Mouse (Mus musculus): ENCODE measurements around the gene Slc3a2.
A peak's percentile ranks its signal among the peaks of the same experiment; 100 is the strongest.

DNA sequence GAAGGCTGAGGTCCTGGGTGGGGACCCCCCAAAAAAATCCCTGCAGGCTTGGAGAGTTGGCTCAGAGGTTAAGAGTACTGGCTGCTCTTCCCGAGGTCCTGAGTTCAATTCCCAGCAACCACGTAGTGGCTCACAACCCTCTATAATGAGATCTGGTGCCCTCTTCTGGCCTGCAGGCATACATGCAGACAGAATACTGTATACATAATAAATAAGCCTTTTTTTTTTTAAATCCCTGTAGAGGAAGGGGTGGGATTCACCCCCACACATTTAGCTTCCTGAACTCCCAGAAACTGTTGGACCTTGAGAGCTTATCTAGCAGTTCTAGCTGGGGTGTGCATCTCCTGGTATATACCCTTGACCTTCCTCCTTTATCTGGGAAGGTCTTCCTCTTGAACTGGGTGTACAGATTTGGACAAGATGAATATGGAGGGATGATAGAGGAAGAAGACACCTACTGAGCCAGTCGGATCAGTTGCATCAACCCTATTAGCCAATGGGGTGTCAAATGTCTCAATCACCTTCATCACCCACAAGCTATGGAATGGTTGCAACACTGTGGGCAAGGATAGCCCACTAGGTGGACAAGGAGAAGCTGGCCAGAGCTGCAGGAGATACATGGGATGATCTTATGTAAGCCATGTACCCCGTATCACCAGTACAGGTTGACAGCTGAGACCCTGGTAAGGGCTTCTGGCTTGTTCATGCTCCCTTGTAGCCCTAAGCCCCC lies 41.4 kb downstream of the Slc3a2 start:
- TF ChIP-seq CTCF (conservative IDR thresholded peaks at IDR 0.05 in 1 of 2, IDR thresholded peaks at IDR 0.05 in 1 of 2; ENCODE audit: low read depth in 2 of 2, low read length in 2 of 2) (peak in 1 of 2 experiments; percentile 35; a peak in 2 of 4 replicates), SIN3A (IDR thresholded peaks at IDR 0.05; ENCODE audit: low read length) (no peak), SMC3 (IDR thresholded peaks at IDR 0.05; ENCODE audit: low read depth, low read length) (no peak), GABPA (IDR thresholded peaks at IDR 0.05; ENCODE audit: insufficient replicate concordance, low read depth, low read length) (no peak), ZC3H11A (IDR thresholded peaks at IDR 0.05; ENCODE audit: low read depth, low read length) (no peak), POLR2A (IDR thresholded peaks at IDR 0.05; ENCODE audit: low read depth, low read length) (no peak), USF1 (IDR thresholded peaks at IDR 0.05; ENCODE audit: low read depth, low read length) (no peak), EP300 (IDR thresholded peaks at IDR 0.05; ENCODE audit: low read length) (no peak), ELF1 (IDR thresholded peaks at IDR 0.05; ENCODE audit: low read depth, low read length) (no peak), MAFK (IDR thresholded peaks at IDR 0.05; ENCODE audit: insufficient replicate concordance, low read length) (no peak), MXI1 (IDR thresholded peaks at IDR 0.05; ENCODE audit: low read depth, low read length) (no peak), JUND (conservative IDR thresholded peaks at IDR 0.05; ENCODE audit: low read depth, low read length) (no peak), USF2 (conservative IDR thresholded peaks at IDR 0.05; ENCODE audit: low read depth, low read length) (no peak)

All from CH12.LX (cell line).